Mouse (Mus musculus): ENCODE results near the gene Gm29110. TPM values are rescaled to one million over a fixed set of nuclear protein-coding genes. Genes with fewer than 3 reads are reported as not detected.
"Not testable (repeated sequence)": the region's sequence is repeated elsewhere in the genome, so short reads cannot be mapped to it uniquely, and the experiment has no call there.

Gm29110 gene
- total RNA-seq (2021) = not detected
- long read RNA-seq, experiment 1 = 0 reads
- long read RNA-seq, experiment 2 = 0 reads

DNA sequence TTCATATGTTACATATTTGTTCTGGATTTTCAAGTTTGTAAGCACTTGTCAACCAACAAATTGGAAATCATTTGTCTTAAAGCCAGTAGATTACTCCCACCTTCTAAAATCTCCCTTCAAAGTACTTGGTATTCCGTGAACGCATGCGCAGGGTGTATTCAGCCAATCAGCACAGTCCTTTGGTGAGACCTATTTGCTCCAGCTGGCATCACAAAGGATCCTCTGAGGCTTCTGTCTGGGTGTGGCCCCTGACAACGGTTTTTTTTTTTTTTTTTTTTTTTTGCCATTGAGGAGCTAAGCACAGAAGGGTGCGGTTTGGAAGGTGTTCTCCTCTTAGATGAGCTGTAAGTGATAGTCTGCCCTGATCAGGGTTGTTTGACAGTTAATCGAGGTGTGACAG lies at the start of gene Gm29110:
Gene Gm29110 (plus strand): TSS at position 301 of the 400 bp plus-strand sequence.
- not testable (repeated sequence) for DNase-seq (ENCODE audit: low spot score in 2 of 2)

Other genes starting within 250 kb of the Gm29110 start
- gene Gm21913, start 153.4 kb downstream of the Gm29110 start, total RNA-seq (2021) = not detected